Comparison of ENCODE assay signal across 8 mouse cellular contexts in the genomic region with DNA sequence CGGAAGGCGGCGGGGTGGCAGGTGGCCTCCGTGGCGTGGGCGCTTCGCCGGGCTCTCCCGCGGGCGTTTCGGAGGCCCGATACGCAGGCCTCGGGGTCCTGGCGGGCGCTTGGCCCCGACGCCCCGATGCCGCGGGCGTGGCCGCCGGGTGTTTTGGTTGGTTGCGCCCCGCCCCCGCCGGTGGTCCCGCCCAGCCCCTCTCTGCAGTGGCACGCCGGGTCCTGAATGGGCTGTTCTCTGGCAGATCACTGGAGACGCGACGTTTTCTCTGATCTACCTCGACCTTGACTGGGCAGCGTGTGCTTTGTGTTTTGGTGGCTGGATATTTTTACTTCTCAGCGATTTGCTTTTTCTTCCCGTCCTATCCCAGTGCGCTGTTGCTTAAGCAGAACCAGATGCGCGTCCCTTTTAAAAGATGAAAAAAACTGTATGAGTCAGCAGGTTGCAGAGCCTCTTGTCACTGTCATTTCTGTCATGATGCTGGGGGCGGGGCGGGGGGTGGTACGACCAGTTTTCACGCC. TPM values are rescaled to one million over a fixed set of nuclear protein-coding genes. Genes with fewer than 3 reads are reported as not detected.
DNase-seq lines count a peak whose midpoint lies in the region; ATAC-seq and TF ChIP-seq lines count a peak whose summit lies in the region.

No protein-coding gene starts in this region.

- intact Hi-C loops in left cerebral cortex, postnatal 14 days (cut with DNase I) = loop anchor here (1.0 kb wide), 1 partner anchor 59 kb away; the partner anchor contains the start of gene Dnajb9

- TF ChIP-seq CTCF in brain, embryonic 14.5 days (IDR thresholded peaks at IDR 0.05; ENCODE audit: borderline replicate concordance, extremely low read depth, insufficient read depth, insufficient read length) = no peak
- no peak; the same call in 1 of the 2 replicates for TF ChIP-seq CTCF in forebrain, postnatal 0 days (IDR thresholded peaks at IDR 0.05; ENCODE audit: low read depth)

- H3K4me3 ChIP-seq in forebrain, postnatal 0 days (ENCODE audit: low read depth, low read length) = peak overlapping the region; percentile 98
- H3K4me3 ChIP-seq in hindbrain, embryonic 13.5 days = peak overlapping the region; percentile 76

- no peaks in the 10 kb centered on the region for H3K4me1 ChIP-seq in forebrain, postnatal 0 days (ENCODE audit: insufficient read depth)
- H3K4me1 ChIP-seq in hindbrain, embryonic 13.5 days (replicated peaks) = peaks cover 10% of the 10 kb centered on the region

- WGBS in forebrain, postnatal 0 days = 2% methylated on average over 45 of the region's 46 CpGs
- 0% methylated on average over 41 of the region's 46 CpGs for WGBS in hindbrain, embryonic 13.5 days

- no peaks in the 10 kb centered on the region for H3K27me3 ChIP-seq in forebrain, postnatal 0 days (ENCODE audit: insufficient read depth, low read length)
- no peaks in the 10 kb centered on the region for H3K27me3 ChIP-seq in hindbrain, embryonic 13.5 days

- no peak for DNase-seq in frontal cortex, postnatal 25 days (ENCODE audit: low spot score in 2 of 2)
- DNase-seq in brain, embryonic 14.5 days (ENCODE audit: low read depth) = peak; percentile 90
- DNase-seq in forebrain, postnatal 0 days = peak; percentile 81
- peak; percentile 72 to 75 for DNase-seq in left cerebral cortex, postnatal 14 days (ENCODE audit: low spot score in 2 of 2)
- DNase-seq in skeletal muscle tissue, adult 2 months (ENCODE audit: low read depth, low spot score) = peak; percentile 66

- TF ChIP-seq POLR2A in brain, embryonic 14.5 days (IDR thresholded peaks at IDR 0.05; ENCODE audit: borderline replicate concordance, extremely low read depth, insufficient read depth, insufficient read length, poor library complexity, severe bottlenecking) = no peak

- no peaks in the 10 kb centered on the region for H3K36me3 ChIP-seq in forebrain, postnatal 0 days (ENCODE audit: insufficient read depth)
- no peaks in the 10 kb centered on the region for H3K36me3 ChIP-seq in hindbrain, embryonic 13.5 days

- H3K9ac ChIP-seq in forebrain, postnatal 0 days = peak overlapping the region; percentile 95
- peak overlapping the region; percentile 93 for H3K9ac ChIP-seq in hindbrain, embryonic 13.5 days

- no peaks in the 10 kb centered on the region for H3K9me3 ChIP-seq in forebrain, postnatal 0 days (ENCODE audit: low read length)
- no peaks in the 10 kb centered on the region for H3K9me3 ChIP-seq in hindbrain, embryonic 13.5 days

- H3K4me2 ChIP-seq in forebrain, postnatal 0 days (ENCODE audit: low read depth) = peak overlapping the region; percentile 72
- H3K4me2 ChIP-seq in hindbrain, embryonic 13.5 days = peak overlapping the region; percentile 72

- H3K27ac ChIP-seq in forebrain, postnatal 0 days (ENCODE audit: low read depth, low read length) = peak overlapping the region; percentile 97
- H3K27ac ChIP-seq in hindbrain, embryonic 13.5 days = peak overlapping the region; percentile 99

- ATAC-seq in frontal cortex, adult (ENCODE audit: low TSS enrichment) = peak; percentile 69
- ATAC-seq in forebrain, postnatal 0 days = peak; percentile 87
- ATAC-seq in hindbrain, embryonic 13.5 days (ENCODE audit: low FRiP score) = peak; percentile 90
- peak; percentile 81 for ATAC-seq in megakaryocyte-erythroid progenitor cell, adult 5-6 weeks (replicated peaks; ENCODE audit: low FRiP score, low TSS enrichment, poor library complexity, severe bottlenecking)

RNA-seq across cellular contexts. Expression of gene Pnpla8, which starts 48.2 kb away (rescaled TPM):
- 54.4 and 60.5 TPM in 2 replicates for polyA plus RNA-seq in brain, embryonic 14.5 days (2012; rRNA removed)
- 119 and 122 TPM in 2 replicates for total RNA-seq in forebrain, postnatal 0 days (2014; rRNA removed)
- 102 and 123 TPM in 2 replicates for polyA plus RNA-seq in forebrain, postnatal 0 days (2015; fragmentation: Nextera tagmentation; extraction: Ambion mirVana)
- 137 and 141 TPM in 2 replicates for polyA plus RNA-seq in hindbrain, embryonic 13.5 days (2015; fragmentation: Nextera tagmentation; extraction: Ambion mirVana)
- 100 to 1,000 TPM; 117 to 126 TPM for total RNA-seq in left cerebral cortex, postnatal 14 days (2021)
- 22.4 and 26.2 TPM in 2 replicates for total RNA-seq in megakaryocyte-erythroid progenitor cell, adult 5-6 weeks (2014; fragmentation: Nextera tagmentation)
- total RNA-seq in megakaryocyte-erythroid progenitor cell, adult 5-6 weeks (2017) = 37.3 and 51.8 TPM in 2 replicates

RNA-seq across cellular contexts. Expression of gene Dnajb9, which starts 59.2 kb away (rescaled TPM):
- 10.8 and 14.3 TPM in 2 replicates for polyA plus RNA-seq in brain, embryonic 14.5 days (2012; rRNA removed)
- 19.9 and 22.0 TPM in 2 replicates for total RNA-seq in forebrain, postnatal 0 days (2014; rRNA removed)
- 33.6 and 36.0 TPM in 2 replicates for polyA plus RNA-seq in forebrain, postnatal 0 days (2015; fragmentation: Nextera tagmentation; extraction: Ambion mirVana)
- polyA plus RNA-seq in hindbrain, embryonic 13.5 days (2015; fragmentation: Nextera tagmentation; extraction: Ambion mirVana) = 32.3 and 36.4 TPM in 2 replicates
- 10 to 100 TPM; 33.1 to 36.9 TPM for total RNA-seq in left cerebral cortex, postnatal 14 days (2021)
- total RNA-seq in megakaryocyte-erythroid progenitor cell, adult 5-6 weeks (2014; fragmentation: Nextera tagmentation) = 9.8 and 18.2 TPM in 2 replicates
- 43.4 and 54.2 TPM in 2 replicates for total RNA-seq in megakaryocyte-erythroid progenitor cell, adult 5-6 weeks (2017)

RNA-seq across cellular contexts. Expression of gene Nrcam, which starts 59.3 kb away (rescaled TPM):
- 61.2 and 89.1 TPM in 2 replicates for polyA plus RNA-seq in brain, embryonic 14.5 days (2012; rRNA removed)
- 147 and 185 TPM in 2 replicates for total RNA-seq in forebrain, postnatal 0 days (2014; rRNA removed)
- 87.5 and 101 TPM in 2 replicates for polyA plus RNA-seq in forebrain, postnatal 0 days (2015; fragmentation: Nextera tagmentation; extraction: Ambion mirVana)
- 132 and 133 TPM in 2 replicates for polyA plus RNA-seq in hindbrain, embryonic 13.5 days (2015; fragmentation: Nextera tagmentation; extraction: Ambion mirVana)
- total RNA-seq in left cerebral cortex, postnatal 14 days (2021) = 100 to 1,000 TPM; 515 to 519 TPM
- total RNA-seq in megakaryocyte-erythroid progenitor cell, adult 5-6 weeks (2014; fragmentation: Nextera tagmentation) = 0.17 and 2.8 TPM in 2 replicates
- 5.0 TPM in 1 of 2 replicates, not detected in the other for total RNA-seq in megakaryocyte-erythroid progenitor cell, adult 5-6 weeks (2017)

Comparison
In these comparisons a context has a peak if more than half of its experiments do, and no peak if none do; other contexts are left out.
1. DNase-seq: peak in brain, embryonic 14.5 days (single experiment), forebrain, postnatal 0 days (single experiment), left cerebral cortex, postnatal 14 days (2 of 2) and skeletal muscle tissue, adult 2 months (single experiment); none in frontal cortex, postnatal 25 days (0 of 2).
2. RNA of gene Nrcam, which starts 59.3 kb away (total RNA-seq): 515 to 519 TPM in left cerebral cortex, postnatal 14 days and 147 to 185 TPM in forebrain, postnatal 0 days; 0.17 to 5.0 TPM in megakaryocyte-erythroid progenitor cell, adult 5-6 weeks; every median in the first group is over 10 times any median in the second.
3. Peak in every context shown above with its lines, with median percentiles within 50 percentile points of each other: ATAC-seq.